Mouse (Mus musculus): ENCODE results near the gene Opa3. TPM values are rescaled to one million over a fixed set of nuclear protein-coding genes. Genes with fewer than 3 reads are reported as not detected.
A peak's percentile ranks its signal among the peaks of the same experiment; 100 is the strongest.

The Opa3 gene
- 19.9 and 26.8 TPM in 2 replicates for total RNA-seq (2017)

GRCm38 (mm10) chr7:19227883-19228792, at the start of gene Opa3:
Gene Opa3 (plus strand): TSS chr7:19228334.
- ATAC-seq (replicated peaks in 1 of 2; ENCODE audit: insufficient read depth in 1 of 2, low FRiP score in 2 of 2, low TSS enrichment in 1 of 2, low read depth in 1 of 2, poor library complexity in 2 of 2, severe bottlenecking in 2 of 2): peak; percentile 89 to 90

GRCm38 (mm10) chr7:19178443-19179092, 49.6 kb upstream of the Opa3 start:
- peak in 1 of 2 experiments; percentile 38; a peak in 1 of 4 replicates for ATAC-seq (replicated peaks in 1 of 2; ENCODE audit: insufficient read depth in 1 of 2, low FRiP score in 2 of 2, low TSS enrichment in 1 of 2, low read depth in 1 of 2, poor library complexity in 2 of 2, severe bottlenecking in 2 of 2)

- ATAC-seq (replicated peaks in 1 of 2; ENCODE audit: insufficient read depth in 1 of 2, low FRiP score in 2 of 2, low TSS enrichment in 1 of 2, low read depth in 1 of 2, poor library complexity in 2 of 2, severe bottlenecking in 2 of 2): peak; percentile 28 to 51; a peak in 2 of 4 replicates
Measured at GRCm38 (mm10) chr7:19179173-19179572, 49.0 kb upstream of the Opa3 start.

GRCm38 (mm10) chr7:19179936-19180335, 48.2 kb upstream of the Opa3 start:
- ATAC-seq (replicated peaks in 1 of 2; ENCODE audit: insufficient read depth in 1 of 2, low FRiP score in 2 of 2, low TSS enrichment in 1 of 2, low read depth in 1 of 2, poor library complexity in 2 of 2, severe bottlenecking in 2 of 2): no peak

GRCm38 (mm10) chr7:19180862-19181429, 47.2 kb upstream of the Opa3 start:
- peak; percentile 43 to 50 for ATAC-seq (replicated peaks in 1 of 2; ENCODE audit: insufficient read depth in 1 of 2, low FRiP score in 2 of 2, low TSS enrichment in 1 of 2, low read depth in 1 of 2, poor library complexity in 2 of 2, severe bottlenecking in 2 of 2)

GRCm38 (mm10) chr7:19184250-19184649, 43.9 kb upstream of the Opa3 start:
- no peak for ATAC-seq (replicated peaks in 1 of 2; ENCODE audit: insufficient read depth in 1 of 2, low FRiP score in 2 of 2, low TSS enrichment in 1 of 2, low read depth in 1 of 2, poor library complexity in 2 of 2, severe bottlenecking in 2 of 2)

GRCm38 (mm10) chr7:19184758-19185157, 43.4 kb upstream of the Opa3 start:
- ATAC-seq (replicated peaks in 1 of 2; ENCODE audit: insufficient read depth in 1 of 2, low FRiP score in 2 of 2, low TSS enrichment in 1 of 2, low read depth in 1 of 2, poor library complexity in 2 of 2, severe bottlenecking in 2 of 2): no peak

GRCm38 (mm10) chr7:19194676-19195075, 33.5 kb upstream of the Opa3 start:
- ATAC-seq (replicated peaks in 1 of 2; ENCODE audit: insufficient read depth in 1 of 2, low FRiP score in 2 of 2, low TSS enrichment in 1 of 2, low read depth in 1 of 2, poor library complexity in 2 of 2, severe bottlenecking in 2 of 2): no peak

GRCm38 (mm10) chr7:19196676-19197075, 31.5 kb upstream of the Opa3 start:
- peak in 1 of 2 experiments; percentile 54; a peak in 1 of 4 replicates for ATAC-seq (replicated peaks in 1 of 2; ENCODE audit: insufficient read depth in 1 of 2, low FRiP score in 2 of 2, low TSS enrichment in 1 of 2, low read depth in 1 of 2, poor library complexity in 2 of 2, severe bottlenecking in 2 of 2)

- no peak; a peak in 1 of 4 replicates for ATAC-seq (replicated peaks in 1 of 2; ENCODE audit: insufficient read depth in 1 of 2, low FRiP score in 2 of 2, low TSS enrichment in 1 of 2, low read depth in 1 of 2, poor library complexity in 2 of 2, severe bottlenecking in 2 of 2)
Measured at GRCm38 (mm10) chr7:19197985-19198384, 30.1 kb upstream of the Opa3 start.

- ATAC-seq (replicated peaks in 1 of 2; ENCODE audit: insufficient read depth in 1 of 2, low FRiP score in 2 of 2, low TSS enrichment in 1 of 2, low read depth in 1 of 2, poor library complexity in 2 of 2, severe bottlenecking in 2 of 2): no peak
Measured at GRCm38 (mm10) chr7:19201660-19202059, 26.5 kb upstream of the Opa3 start.

- ATAC-seq (replicated peaks in 1 of 2; ENCODE audit: insufficient read depth in 1 of 2, low FRiP score in 2 of 2, low TSS enrichment in 1 of 2, low read depth in 1 of 2, poor library complexity in 2 of 2, severe bottlenecking in 2 of 2): no peak
Measured at GRCm38 (mm10) chr7:19202065-19202850, 25.9 kb upstream of the Opa3 start.

GRCm38 (mm10) chr7:19208201-19208910, 19.8 kb upstream of the Opa3 start:
- no peak for ATAC-seq (replicated peaks in 1 of 2; ENCODE audit: insufficient read depth in 1 of 2, low FRiP score in 2 of 2, low TSS enrichment in 1 of 2, low read depth in 1 of 2, poor library complexity in 2 of 2, severe bottlenecking in 2 of 2)

- no peak for ATAC-seq (replicated peaks in 1 of 2; ENCODE audit: insufficient read depth in 1 of 2, low FRiP score in 2 of 2, low TSS enrichment in 1 of 2, low read depth in 1 of 2, poor library complexity in 2 of 2, severe bottlenecking in 2 of 2)
Measured at GRCm38 (mm10) chr7:19208944-19209472, 19.1 kb upstream of the Opa3 start.

GRCm38 (mm10) chr7:19209494-19209893, 18.6 kb upstream of the Opa3 start:
- no peak for ATAC-seq (replicated peaks in 1 of 2; ENCODE audit: insufficient read depth in 1 of 2, low FRiP score in 2 of 2, low TSS enrichment in 1 of 2, low read depth in 1 of 2, poor library complexity in 2 of 2, severe bottlenecking in 2 of 2)

GRCm38 (mm10) chr7:19210010-19210409, 18.1 kb upstream of the Opa3 start:
- no peak for ATAC-seq (replicated peaks in 1 of 2; ENCODE audit: insufficient read depth in 1 of 2, low FRiP score in 2 of 2, low TSS enrichment in 1 of 2, low read depth in 1 of 2, poor library complexity in 2 of 2, severe bottlenecking in 2 of 2)
